Mouse (Mus musculus) embryonic facial prominence, embryonic 15.5 days (tissue): Measurements from ENCODE around the gene Slco2a1. TPM values are rescaled to one million over a fixed set of nuclear protein-coding genes. Genes with fewer than 3 reads are reported as not detected.
A peak's percentile ranks its signal among the peaks of the same experiment; 100 is the strongest.

Source experiments
- ATAC-seq: fragments of 200-750 bp; cut with Nextera tagmentation; 2 replicates; pipeline ENCODE4 v1.8.0; 2017; ENCODE audit warnings: low read depth, moderate TSS enrichment; ENCODE audit not compliant: insufficient number of reproducible peaks, low FRiP score, low TSS enrichment
- H3K27ac ChIP-seq: fragments of 300-500 bp; sonication (generic); replicated peaks from 2 replicates; pipeline ENCODE4 v1.5.1; 2015; ENCODE audit warnings: mild to moderate bottlenecking, inconsistent platforms
- H3K27me3 ChIP-seq: fragments of 300-500 bp; sonication (generic); 2 replicates; pipeline ENCODE4 v1.6.1; 2015; ENCODE audit warnings: inconsistent platforms
- H3K36me3 ChIP-seq: fragments of 300-500 bp; sonication (generic); 2 replicates; pipeline ENCODE4 v1.6.1; 2015; ENCODE audit warnings: mild to moderate bottlenecking, inconsistent platforms
- H3K4me1 ChIP-seq: fragments of 300-500 bp; sonication (generic); 2 replicates; pipeline ENCODE4 v1.6.1; 2015; ENCODE audit warnings: inconsistent platforms
- H3K4me2 ChIP-seq: fragments of 300-500 bp; sonication (generic); replicated peaks from 2 replicates; pipeline ENCODE4 v1.6.1; 2015; ENCODE audit warnings: mild to moderate bottlenecking, inconsistent platforms
- H3K4me3 ChIP-seq: fragments of 300-500 bp; sonication (generic); replicated peaks from 2 replicates; pipeline ENCODE4 v1.5.1; 2015; ENCODE audit warnings: mild to moderate bottlenecking, inconsistent platforms
- H3K9ac ChIP-seq: fragments of 300-500 bp; sonication (generic); 2 replicates; pipeline ENCODE4 v1.6.1; 2015; ENCODE audit warnings: inconsistent platforms
- H3K9me3 ChIP-seq: fragments of 300-500 bp; sonication (generic); replicated peaks from 2 replicates; pipeline ENCODE4 v1.6.1; 2016; ENCODE audit warnings: inconsistent platforms
- WGBS: fragments of 180-500 bp; shearing (Covaris S2); methylation state at CpG from one replicate; pipeline ENCODE4 v1.1.7; 2015; 5-methylcytosine and 5-hydroxymethylcytosine counted together
- polyA plus RNA-seq: library from polyadenylated mRNA; unstranded; fragments of >200 nt; fragmentation: Nextera tagmentation; extraction: Ambion mirVana; gene quantifications from 2 replicates; pipeline ENCODE4 v1.2.1, GENCODE M21; 2015

The Slco2a1 gene
- polyA plus RNA-seq, 1 experiment from 2014 or later, result 10.9 TPM

- Histone ChIP-seq H3K27me3 (peaks cover 46% of the 10 kb centered on the region), H3K9ac (peak within 1 kb of the TSS; percentile 44)
- under 1% methylated on average over 63 of the region's 81 CpGs for WGBS
Measured at GRCm38 (mm10) chr9:103111621-103112470, 123.3 kb downstream of the Slco2a1 start, which contains the start of gene Rab6b. TSS of gene Rab6b (plus strand) at chr9:103111787.

GRCm38 (mm10) chr9:103112471-103113271 lies 124.2 kb downstream of the Slco2a1 start:
- no peak overlapping the region for H3K27ac ChIP-seq
- H3K27me3 ChIP-seq, result peaks cover 46% of the 10 kb centered on the region
- H3K4me3 ChIP-seq, result peak overlapping the region; percentile 69
- H3K9me3 ChIP-seq, result no peaks in the 10 kb centered on the region
- H3K36me3 ChIP-seq, result no peaks in the 10 kb centered on the region
- peaks cover 26% of the 10 kb centered on the region for H3K4me1 ChIP-seq
- ATAC-seq, result peak; percentile 11
- H3K4me2 ChIP-seq, result peak overlapping the region; percentile 91
- peak overlapping the region; percentile 44 for H3K9ac ChIP-seq
- WGBS, result 3% methylated on average over 35 of the region's 35 CpGs

More at GRCm38 (mm10) chr9:103111621-103112470, 123.3 kb downstream of the Slco2a1 start, which contains the start of gene Rab6b:
- H3K27ac ChIP-seq, result no peak within 1 kb of the TSS
- no peaks in the 10 kb centered on the region for H3K9me3 ChIP-seq
- peaks cover 26% of the 10 kb centered on the region for H3K4me1 ChIP-seq
- peak; percentile 69 for ATAC-seq
- peak within 1 kb of the TSS; percentile 91 for H3K4me2 ChIP-seq
- H3K36me3 ChIP-seq, result no peaks in the 10 kb centered on the region
- peak within 1 kb of the TSS; percentile 69 for H3K4me3 ChIP-seq

- H3K9me3 ChIP-seq, result no peaks in the 10 kb centered on the region
- no peak overlapping the region for H3K27ac ChIP-seq
- H3K36me3 ChIP-seq, result no peaks in the 10 kb centered on the region
- peaks cover 26% of the 10 kb centered on the region for H3K4me1 ChIP-seq
- WGBS, result 43% methylated on average over 10 of the region's 11 CpGs
- H3K4me2 ChIP-seq, result peak overlapping the region; percentile 91
- H3K4me3 ChIP-seq, result no peak overlapping the region
- H3K9ac ChIP-seq, result no peak overlapping the region
- ATAC-seq, result no peak
- H3K27me3 ChIP-seq, result peaks cover 46% of the 10 kb centered on the region
Measured at GRCm38 (mm10) chr9:103113351-103113750, 124.8 kb downstream of the Slco2a1 start.

GRCm38 (mm10) chr9:103114326-103114725 lies 125.8 kb downstream of the Slco2a1 start:
- Histone ChIP-seq H3K27ac (no peak overlapping the region), H3K4me2 (no peak overlapping the region), H3K9me3 (no peaks in the 10 kb centered on the region), H3K27me3 (peaks cover 46% of the 10 kb centered on the region), H3K4me3 (no peak overlapping the region), H3K36me3 (no peaks in the 10 kb centered on the region), H3K4me1 (peaks cover 22% of the 10 kb centered on the region), H3K9ac (no peak overlapping the region)
- no peak for ATAC-seq
- WGBS, result 71% methylated on average over 8 of the region's 8 CpGs

GRCm38 (mm10) chr9:103114901-103115300 lies 126.4 kb downstream of the Slco2a1 start:
- Histone ChIP-seq H3K4me2 (no peak overlapping the region), H3K9ac (no peak overlapping the region), H3K27me3 (peaks cover 44% of the 10 kb centered on the region), H3K4me3 (no peak overlapping the region), H3K9me3 (no peaks in the 10 kb centered on the region), H3K36me3 (no peaks in the 10 kb centered on the region), H3K4me1 (peaks cover 21% of the 10 kb centered on the region), H3K27ac (no peak overlapping the region)
- 91% methylated on average over 13 of the region's 13 CpGs for WGBS
- ATAC-seq, result no peak

- ATAC-seq, result no peak
- no peak overlapping the region for H3K9ac ChIP-seq
- H3K36me3 ChIP-seq, result no peaks in the 10 kb centered on the region
- no peak overlapping the region for H3K4me3 ChIP-seq
- 76% methylated on average over 4 of the region's 4 CpGs for WGBS
- peaks cover 12% of the 10 kb centered on the region for H3K4me1 ChIP-seq
- no peak overlapping the region for H3K4me2 ChIP-seq
- peaks cover 29% of the 10 kb centered on the region for H3K27me3 ChIP-seq
- no peak overlapping the region for H3K27ac ChIP-seq
- no peaks in the 10 kb centered on the region for H3K9me3 ChIP-seq
Measured at GRCm38 (mm10) chr9:103116941-103117340, 128.4 kb downstream of the Slco2a1 start.

- Histone ChIP-seq H3K9me3 (no peaks in the 10 kb centered on the region), H3K4me3 (no peak overlapping the region), H3K27me3 (peaks cover 24% of the 10 kb centered on the region), H3K4me2 (no peak overlapping the region), H3K4me1 (peaks cover 6% of the 10 kb centered on the region), H3K36me3 (no peaks in the 10 kb centered on the region), H3K27ac (no peak overlapping the region), H3K9ac (no peak overlapping the region)
- no peak for ATAC-seq
- WGBS, result 53% methylated on average over 5 of the region's 5 CpGs
Measured at GRCm38 (mm10) chr9:103117495-103117894, 129.0 kb downstream of the Slco2a1 start.

GRCm38 (mm10) chr9:103117951-103118350 lies 129.4 kb downstream of the Slco2a1 start:
- no peaks in the 10 kb centered on the region for H3K9me3 ChIP-seq
- H3K9ac ChIP-seq, result no peak overlapping the region
- H3K4me1 ChIP-seq, result peaks cover 2% of the 10 kb centered on the region
- WGBS, result 83% methylated on average over 8 of the region's 8 CpGs
- H3K27me3 ChIP-seq, result peaks cover 19% of the 10 kb centered on the region
- no peak overlapping the region for H3K27ac ChIP-seq
- no peak overlapping the region for H3K4me2 ChIP-seq
- ATAC-seq, result no peak
- H3K4me3 ChIP-seq, result no peak overlapping the region
- H3K36me3 ChIP-seq, result no peaks in the 10 kb centered on the region

GRCm38 (mm10) chr9:103118651-103119275 lies 130.3 kb downstream of the Slco2a1 start:
- Histone ChIP-seq H3K9ac (no peak overlapping the region), H3K9me3 (no peaks in the 10 kb centered on the region), H3K4me1 (no peaks in the 10 kb centered on the region), H3K4me3 (no peak overlapping the region), H3K4me2 (no peak overlapping the region), H3K27me3 (peaks cover 11% of the 10 kb centered on the region; the same call in 1 of the 2 replicates), H3K36me3 (no peaks in the 10 kb centered on the region), H3K27ac (no peak overlapping the region)
- ATAC-seq, result no peak
- WGBS, result 81% methylated on average over 5 of the region's 5 CpGs

- no peak overlapping the region for H3K27ac ChIP-seq
- no peaks in the 10 kb centered on the region for H3K4me1 ChIP-seq
- no peaks in the 10 kb centered on the region for H3K36me3 ChIP-seq
- H3K9ac ChIP-seq, result no peak overlapping the region
- no peaks in the 10 kb centered on the region for H3K9me3 ChIP-seq
- no peak overlapping the region for H3K4me3 ChIP-seq
- 78% methylated on average over 9 of the region's 9 CpGs for WGBS
- peaks cover 2% of the 10 kb centered on the region; the same call in 1 of the 2 replicates for H3K27me3 ChIP-seq
- ATAC-seq, result no peak
- no peak overlapping the region for H3K4me2 ChIP-seq
Measured at GRCm38 (mm10) chr9:103119781-103120180, 131.3 kb downstream of the Slco2a1 start.

- H3K4me2 ChIP-seq, result no peak overlapping the region
- ATAC-seq, result no peak
- no peak overlapping the region for H3K4me3 ChIP-seq
- H3K27ac ChIP-seq, result no peak overlapping the region
- H3K27me3 ChIP-seq, result no peaks in the 10 kb centered on the region
- no peaks in the 10 kb centered on the region for H3K4me1 ChIP-seq
- 49% methylated on average over 2 of the region's 2 CpGs for WGBS
- H3K36me3 ChIP-seq, result no peaks in the 10 kb centered on the region
- H3K9me3 ChIP-seq, result no peaks in the 10 kb centered on the region
- H3K9ac ChIP-seq, result no peak overlapping the region
Measured at GRCm38 (mm10) chr9:103120231-103120630, 131.7 kb downstream of the Slco2a1 start.
